Mouse (Mus musculus) adrenal gland, adult 18-20 months (tissue): ENCODE results near the gene Plxna4. TPM values are rescaled to one million over a fixed set of nuclear protein-coding genes. Genes with fewer than 3 reads are reported as not detected.
A peak's percentile ranks its signal among the peaks of the same experiment; 100 is the strongest.

Source experiments
- DNase-seq, 2 experiments: peaks; one replicate each; pipeline ENCODE4 v3.0.0; 2021 to 2022; ENCODE audit warnings: low spot score in 2 of 2
- total RNA-seq, 2 experiments: library from RNA; stranded (reverse); gene quantifications; 1 replicate in 1 of 2; 2 replicates in 1 of 2; pipeline ENCODE4 v1.2.3; 2021

Plxna4 gene
- total RNA-seq, 2 experiments from 2014 or later = 4.5 to 6.7 TPM

DNA sequence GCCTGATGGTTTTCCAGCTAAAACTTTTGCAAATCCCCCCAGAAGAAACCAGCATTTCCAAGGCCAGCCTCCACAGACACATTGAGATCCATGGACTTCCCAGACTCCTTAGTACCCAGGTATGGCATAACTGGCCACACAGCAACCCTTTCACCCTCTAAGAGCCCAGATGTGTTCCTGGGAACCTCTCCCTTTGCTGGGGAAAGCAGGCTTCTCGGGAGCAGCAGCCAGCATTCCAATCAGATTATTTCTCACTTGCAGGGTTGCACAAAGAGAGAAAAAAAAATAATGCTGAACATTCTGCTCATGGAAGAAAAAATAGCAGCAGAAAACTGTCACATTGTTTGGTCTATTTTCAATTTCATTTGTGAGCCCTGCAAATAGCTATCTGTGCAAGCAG, 178.4 kb downstream of the Plxna4 start:
- DNase-seq = no peak

DNA sequence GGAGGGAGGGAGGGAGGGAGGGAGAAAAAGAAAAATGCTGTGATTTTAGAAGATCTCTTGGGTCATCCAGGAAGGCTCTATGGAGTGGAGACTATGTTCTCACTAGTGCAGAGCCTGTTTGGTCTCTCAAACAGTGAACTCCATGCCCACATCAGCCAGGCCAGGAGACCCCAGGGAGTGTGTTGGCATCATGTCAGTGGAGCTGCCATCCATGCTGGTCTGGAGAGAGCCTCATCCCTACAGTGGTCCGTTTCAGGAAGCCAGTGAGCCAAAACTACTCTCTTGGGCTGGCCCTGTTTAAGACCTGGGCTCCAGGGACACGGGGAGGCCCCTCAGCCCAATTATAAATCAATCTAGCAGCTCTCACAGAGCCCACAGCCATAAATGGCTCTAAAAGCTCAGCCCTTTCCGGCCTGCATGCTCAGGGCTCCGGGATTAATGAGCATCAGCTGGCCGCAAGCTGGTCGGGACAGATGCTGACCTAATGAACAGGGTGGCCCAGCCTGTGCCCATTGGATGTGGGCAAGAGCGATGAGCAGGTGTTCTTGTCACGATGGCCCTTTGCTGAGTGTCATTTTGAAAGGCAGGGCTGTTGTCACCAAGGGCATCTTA, 180.3 kb downstream of the Plxna4 start:
- DNase-seq = no peak

DNA sequence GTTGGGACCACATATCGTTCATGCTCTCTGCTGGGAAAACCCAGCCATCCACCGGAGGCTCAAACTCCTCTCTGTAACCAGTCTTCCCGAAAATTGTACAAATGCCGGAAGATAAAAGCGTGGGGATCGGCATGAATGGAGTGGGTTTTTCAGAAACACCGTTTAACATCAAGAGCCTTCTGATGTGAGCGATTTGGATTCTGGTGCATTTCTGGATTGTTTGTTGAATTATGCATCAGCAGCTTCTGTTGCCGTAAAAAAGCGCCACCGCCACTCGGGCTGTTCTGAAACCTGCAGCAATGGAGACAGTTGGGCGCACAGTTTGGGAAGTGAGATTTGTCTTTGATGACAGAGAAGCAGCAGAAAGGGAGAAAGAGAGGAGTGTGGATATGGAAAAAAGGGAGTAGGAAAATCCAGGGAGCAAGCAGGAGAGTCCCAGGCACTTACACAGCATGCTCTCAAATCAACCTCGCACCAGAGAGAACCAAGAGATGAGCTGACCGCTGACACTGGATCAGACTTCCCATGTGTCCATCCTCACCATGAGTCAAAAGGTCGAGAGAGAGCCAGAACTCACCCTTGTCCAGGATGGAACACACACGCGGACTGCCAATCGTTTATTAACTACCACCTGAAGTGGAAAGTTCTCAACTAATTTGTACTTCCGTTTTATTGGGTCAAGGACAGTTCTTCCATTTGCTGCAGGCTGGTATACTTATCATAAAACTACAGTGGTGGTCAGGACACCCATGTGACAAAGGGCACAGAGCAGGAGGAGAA, 181.5 kb downstream of the Plxna4 start:
- no peak for DNase-seq

- no peak for DNase-seq
These were observed 185.3 kb downstream of the Plxna4 start for GRCm38 (mm10) chr6:32402560-32403235.

DNA sequence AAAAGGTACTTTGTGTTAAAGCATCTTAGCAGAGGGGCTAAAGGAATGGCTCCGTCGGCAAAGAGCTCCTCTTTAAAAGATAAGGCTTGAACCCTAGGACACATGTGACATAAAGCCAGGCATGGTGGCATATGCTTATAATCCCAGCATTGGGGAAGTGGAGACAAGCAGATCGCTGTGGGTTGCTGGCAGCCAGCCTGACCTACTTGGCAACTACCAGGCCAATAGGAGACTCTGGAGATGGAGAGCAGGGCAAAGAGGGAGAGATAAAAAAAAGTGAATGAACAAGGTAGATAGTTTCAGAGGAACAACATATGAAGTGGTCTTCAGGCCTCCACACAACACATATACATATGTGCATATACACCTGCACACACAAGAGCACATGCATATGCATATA, 189.7 kb downstream of the Plxna4 start:
- no peak for DNase-seq

- peak; percentile 51 to 71 for DNase-seq
These were observed 190.8 kb downstream of the Plxna4 start for GRCm38 (mm10) chr6:32397133-32397730.

GRCm38 (mm10) chr6:32395415-32395814, 192.6 kb downstream of the Plxna4 start:
- DNase-seq = no peak

DNA sequence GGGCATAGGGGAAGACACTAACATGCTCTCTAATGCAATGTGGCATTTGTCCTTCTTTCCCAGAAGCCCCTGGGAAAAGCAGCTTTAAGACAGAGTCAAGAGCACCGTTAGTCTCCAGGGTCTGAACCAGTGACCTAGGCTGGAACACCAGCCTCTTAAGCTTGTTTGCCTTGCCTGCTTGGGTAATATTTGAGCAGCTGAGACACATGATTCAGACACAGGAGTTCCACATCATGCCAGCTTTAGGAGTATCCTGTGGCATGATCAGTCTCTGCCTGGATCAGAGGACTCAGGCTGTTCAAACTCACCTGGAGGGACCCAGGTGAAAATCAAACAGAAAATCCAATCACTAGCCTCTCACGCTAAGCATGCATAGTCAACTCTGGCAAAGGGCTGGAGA, 195.7 kb downstream of the Plxna4 start:
- no peak for DNase-seq

GRCm38 (mm10) chr6:32388276-32388675, 199.7 kb downstream of the Plxna4 start:
- no peak for DNase-seq

- DNase-seq = no peak
These were observed 201.1 kb downstream of the Plxna4 start for GRCm38 (mm10) chr6:32386915-32387314.

DNA sequence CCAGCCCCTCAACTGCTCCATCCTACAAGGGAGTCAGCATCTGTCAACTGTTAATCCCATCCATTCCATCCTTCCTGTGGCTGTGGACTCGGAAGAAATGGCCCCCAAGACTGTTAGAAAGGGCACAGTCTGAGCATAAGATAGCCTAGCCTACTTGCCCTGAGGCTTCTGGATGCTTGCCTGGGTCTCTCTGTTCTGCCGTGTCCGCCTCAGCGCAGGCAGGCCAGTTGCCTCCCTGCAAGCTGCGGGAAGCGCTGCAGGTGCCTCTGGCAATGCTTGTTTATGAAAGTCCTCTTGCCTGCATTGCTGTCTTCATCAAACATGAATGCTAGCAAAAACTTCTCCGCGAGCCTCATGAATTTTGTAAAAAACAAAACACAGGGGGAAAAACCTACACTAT, 203.1 kb downstream of the Plxna4 start:
- no peak for DNase-seq

DNA sequence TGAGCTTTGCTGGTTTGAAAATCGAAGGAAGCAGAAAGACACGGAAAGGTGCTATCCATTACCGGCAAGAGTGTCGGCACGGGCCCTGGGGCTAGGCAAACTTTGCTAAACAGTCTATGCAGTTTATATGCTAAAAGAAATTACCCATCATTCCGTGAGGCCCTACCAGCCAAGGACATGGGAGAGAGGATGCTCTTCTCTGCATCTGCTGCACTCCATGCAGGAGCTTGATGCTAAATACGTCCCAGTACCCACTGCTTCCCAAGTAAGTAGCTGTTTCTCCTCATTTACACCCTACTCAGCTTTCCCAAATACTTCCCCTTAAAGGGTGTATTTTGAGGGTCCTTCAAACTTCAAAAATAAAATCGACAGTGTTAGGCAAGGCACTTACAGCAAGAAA, 203.6 kb downstream of the Plxna4 start:
- no peak for DNase-seq

DNA sequence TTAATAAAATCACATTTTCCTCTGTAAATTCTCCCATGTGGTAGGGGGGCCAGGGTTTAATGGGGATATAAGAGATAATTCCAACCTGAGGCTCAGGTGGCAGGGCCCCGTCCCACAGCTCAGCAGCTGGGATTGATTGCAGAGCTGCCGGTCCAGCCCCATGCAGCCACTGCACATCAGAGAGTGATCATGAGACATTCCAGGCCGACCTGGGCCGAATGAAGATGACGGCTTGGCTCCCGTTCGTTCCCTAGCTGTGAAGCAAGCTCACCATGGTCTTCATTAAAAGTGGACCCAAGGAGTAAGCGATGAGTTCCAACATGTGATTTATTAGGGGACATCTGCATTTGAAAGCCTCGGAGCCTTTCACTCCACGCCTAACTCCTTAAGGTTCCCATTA, 206.5 kb downstream of the Plxna4 start:
- DNase-seq = no peak

GRCm38 (mm10) chr6:32377181-32377580, 210.8 kb downstream of the Plxna4 start:
- peak in 1 of 2 experiments; percentile 21 for DNase-seq

DNA sequence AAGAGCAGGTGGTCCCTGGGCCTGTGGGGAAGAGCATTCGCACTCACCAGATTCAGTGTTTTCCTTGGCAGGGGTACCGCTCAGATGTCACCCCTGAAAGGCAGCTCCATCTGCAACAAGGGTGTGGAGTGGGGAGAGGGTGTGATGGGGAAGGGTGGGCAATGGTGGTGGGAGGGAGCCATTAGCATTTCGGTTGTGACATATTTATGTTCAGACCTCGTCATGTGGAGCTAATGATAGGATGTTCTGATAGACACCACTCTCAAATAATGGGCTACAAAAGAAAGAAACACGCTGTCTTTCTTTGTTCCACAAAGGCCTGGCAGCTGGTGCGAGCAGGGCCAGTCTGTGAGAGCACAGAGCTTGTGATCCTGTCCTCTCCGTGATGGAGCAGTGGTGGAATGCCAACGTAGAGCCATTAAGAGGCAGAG, 214.0 kb downstream of the Plxna4 start:
- DNase-seq = no peak

GRCm38 (mm10) chr6:32369092-32369491, 218.9 kb downstream of the Plxna4 start:
- no peak for DNase-seq

DNA sequence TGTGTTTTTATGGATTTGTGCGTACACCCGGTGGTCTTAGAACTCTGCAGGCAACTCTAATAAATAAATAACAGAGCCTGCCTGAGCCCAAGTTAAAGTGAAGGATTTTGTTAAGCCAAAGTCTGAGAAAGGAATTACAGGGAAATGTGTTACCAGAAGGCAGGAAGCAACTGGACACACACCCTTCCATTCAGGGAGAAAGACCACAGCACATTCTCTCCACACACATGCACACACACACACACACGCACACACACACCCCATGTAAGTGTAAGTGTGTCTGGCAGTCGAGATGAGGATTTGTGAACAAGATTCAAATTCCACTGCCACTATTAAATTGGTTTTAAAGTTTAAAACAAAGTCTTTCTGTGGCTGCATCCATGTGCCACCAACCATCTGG, 219.6 kb downstream of the Plxna4 start:
- DNase-seq = no peak

DNA sequence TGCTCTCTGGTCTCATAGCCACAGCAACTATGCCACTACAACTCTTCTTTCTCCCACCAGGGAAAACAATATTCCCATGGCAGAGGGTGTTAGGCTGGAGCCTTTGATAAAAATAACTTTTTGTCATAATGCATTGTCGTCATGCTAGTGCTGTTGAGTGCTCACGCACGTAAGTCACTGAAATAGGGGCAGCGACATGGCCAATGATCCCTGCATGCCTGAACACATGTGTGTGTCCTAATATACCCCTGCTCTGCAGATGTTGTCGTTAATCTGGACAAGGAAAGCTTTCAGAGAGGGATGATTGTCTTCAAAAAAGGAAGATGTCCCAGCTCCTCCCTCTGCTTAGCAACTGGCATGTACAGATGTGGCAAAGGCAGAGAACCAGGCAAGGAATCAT, 223.1 kb downstream of the Plxna4 start:
- no peak for DNase-seq

GRCm38 (mm10) chr6:32363489-32364068, 224.4 kb downstream of the Plxna4 start:
- no peak for DNase-seq

GRCm38 (mm10) chr6:32362421-32362820, 225.6 kb downstream of the Plxna4 start:
- no peak for DNase-seq

GRCm38 (mm10) chr6:32359675-32360074, 228.3 kb downstream of the Plxna4 start:
- no peak for DNase-seq
